Mouse (Mus musculus) MEL-GATA-1-ER (cell line): ENCODE results near the gene Gdf15.
A peak's percentile ranks its signal among the peaks of the same experiment; 100 is the strongest.

Experiments
- DNase-seq: peaks from one replicate; pipeline ENCODE4 v3.0.0-alpha.2; 2012; ENCODE audit warnings: low read depth; ENCODE audit errors: extremely low read depth

Gene Gdf15

DNA sequence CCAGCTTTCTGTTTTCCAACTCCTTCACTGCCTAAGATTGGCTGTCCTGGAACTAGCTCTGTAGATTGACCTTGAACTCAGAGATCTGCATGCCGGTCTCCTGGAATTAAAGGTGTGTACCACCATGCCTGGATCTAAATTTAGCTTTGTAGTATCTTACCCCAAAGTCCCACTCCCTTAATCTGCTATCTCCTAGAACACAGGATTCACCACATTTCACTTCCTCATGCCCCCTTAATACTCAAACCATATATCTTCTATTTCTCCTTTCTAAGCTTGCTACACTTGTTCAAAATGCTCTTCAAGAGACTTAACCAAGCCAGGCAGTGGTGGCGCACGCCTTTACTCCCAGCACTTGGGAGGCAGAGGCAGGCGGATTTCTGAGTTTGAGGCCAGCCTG lies 44.3 kb downstream of the Gdf15 start:
- DNase-seq = peak; percentile 58

GRCm38 (mm10) chr8:70585258-70585652 lies 47.0 kb downstream of the Gdf15 start:
- peak; percentile 20 for DNase-seq

GRCm38 (mm10) chr8:70584606-70585257 lies 47.5 kb downstream of the Gdf15 start:
- no peak for DNase-seq

DNA sequence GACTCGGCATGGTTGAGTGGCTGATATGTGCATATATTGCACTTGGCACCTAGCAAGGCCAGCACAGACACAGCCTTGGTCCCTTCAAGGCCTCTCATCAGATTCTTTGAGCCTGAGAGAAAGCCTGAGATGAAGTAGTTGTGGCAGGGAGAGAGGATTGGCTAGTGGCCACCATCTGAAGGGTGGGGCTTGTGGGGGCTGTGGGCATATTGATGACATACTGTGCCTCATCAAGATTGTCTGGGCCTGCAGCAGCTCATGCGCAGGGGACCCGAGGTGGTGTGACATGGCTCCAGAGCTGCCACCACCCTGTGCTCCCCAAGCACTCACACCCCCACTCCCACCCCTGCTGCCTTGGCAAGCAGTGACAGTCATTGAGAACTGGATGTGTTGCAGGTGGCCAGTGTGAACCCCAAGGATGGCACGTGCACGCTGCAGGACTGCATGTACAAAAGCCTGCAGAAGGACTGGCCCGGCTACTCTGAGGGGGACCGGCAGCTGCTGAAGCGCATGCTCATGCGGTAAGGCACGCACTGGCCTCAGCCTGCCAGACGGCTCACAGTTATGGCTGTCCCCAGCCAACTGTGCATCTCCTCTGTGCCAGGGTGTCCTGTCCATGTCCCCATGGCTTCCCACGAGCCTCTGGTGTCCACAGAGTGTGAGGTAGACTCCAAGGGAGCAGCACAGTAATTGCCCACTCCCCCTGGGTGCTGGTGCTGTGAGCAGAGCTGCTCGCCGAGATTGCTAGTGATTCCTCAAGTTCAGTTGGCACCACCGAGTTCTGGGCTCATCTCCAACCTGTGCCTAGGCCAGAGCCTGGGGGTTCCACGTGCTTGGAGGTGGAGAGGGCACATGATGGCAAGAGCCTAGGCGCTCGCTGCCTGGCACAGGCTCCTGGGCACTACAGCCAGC lies 48.5 kb downstream of the Gdf15 start:
- no peak for DNase-seq
